Mouse (Mus musculus) ES-Bruce4 (cell line): ENCODE measurements around the gene Tmem216.
A peak's percentile ranks its signal among the peaks of the same experiment; 100 is the strongest.

ENCODE experiments used
- CTCF ChIP-seq: IDR thresholded peaks from one replicate; pipeline ENCODE4 v1.8.1; 2011; ENCODE audit warnings: low read depth, low read length
- POLR2A ChIP-seq: IDR thresholded peaks from one replicate; pipeline ENCODE4 v1.8.1; 2011; ENCODE audit warnings: low read length; ENCODE audit not compliant: insufficient read depth

- TF ChIP-seq CTCF (peak; percentile 41), POLR2A (no peak)
Observed at GRCm38 (mm10) chr19:10598188-10598587, 42.1 kb upstream of the Tmem216 start.
